Mouse (Mus musculus): ENCODE results near the gene Ociad2.

The Ociad2 gene

DNA sequence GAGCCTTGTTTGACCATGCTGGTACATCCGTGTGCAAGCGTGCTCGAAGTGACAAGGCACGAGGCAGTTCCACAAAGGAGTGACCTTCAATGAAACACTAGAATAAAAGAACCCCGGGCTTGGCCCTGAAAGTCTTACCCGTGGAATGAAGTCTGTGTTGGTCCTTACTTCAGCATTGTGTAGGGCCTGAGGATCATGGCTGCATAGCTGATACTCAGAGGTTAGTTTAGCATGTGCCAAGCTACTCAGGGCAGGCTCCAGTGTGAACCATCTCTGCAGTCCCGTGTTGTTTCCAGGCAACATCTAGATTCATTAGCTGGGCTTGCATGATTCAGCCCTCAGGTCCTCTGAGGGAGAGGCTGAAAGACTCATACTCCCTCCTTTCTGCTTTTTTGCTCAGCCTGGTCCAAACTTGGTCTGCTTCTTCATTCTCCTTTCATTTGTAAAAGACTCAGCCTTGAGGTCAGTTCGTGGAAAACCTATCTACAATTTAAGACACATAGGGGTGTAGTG lies at the start of gene Ociad2:
Gene Ociad2, minus strand, starts transcription at position 306 of the 513 bp plus-strand sequence.
- no peak for DNase-seq

DNA sequence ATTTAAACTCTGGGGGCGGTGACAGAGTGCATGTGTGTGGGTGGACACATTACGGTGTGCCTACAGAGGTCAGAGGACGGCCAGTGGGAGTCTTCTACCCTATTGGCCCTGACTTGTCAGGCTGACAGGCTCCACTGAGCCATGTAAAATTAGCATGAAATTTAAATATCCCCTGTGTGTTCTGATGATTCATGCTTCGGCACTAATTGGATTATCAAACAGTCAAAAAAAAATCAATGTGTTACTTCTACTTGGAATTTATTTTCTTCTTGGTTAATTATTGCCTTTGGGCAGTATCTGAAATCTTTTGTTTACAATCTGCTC lies 42.8 kb upstream of the Ociad2 start:
- no peak for DNase-seq

DNA sequence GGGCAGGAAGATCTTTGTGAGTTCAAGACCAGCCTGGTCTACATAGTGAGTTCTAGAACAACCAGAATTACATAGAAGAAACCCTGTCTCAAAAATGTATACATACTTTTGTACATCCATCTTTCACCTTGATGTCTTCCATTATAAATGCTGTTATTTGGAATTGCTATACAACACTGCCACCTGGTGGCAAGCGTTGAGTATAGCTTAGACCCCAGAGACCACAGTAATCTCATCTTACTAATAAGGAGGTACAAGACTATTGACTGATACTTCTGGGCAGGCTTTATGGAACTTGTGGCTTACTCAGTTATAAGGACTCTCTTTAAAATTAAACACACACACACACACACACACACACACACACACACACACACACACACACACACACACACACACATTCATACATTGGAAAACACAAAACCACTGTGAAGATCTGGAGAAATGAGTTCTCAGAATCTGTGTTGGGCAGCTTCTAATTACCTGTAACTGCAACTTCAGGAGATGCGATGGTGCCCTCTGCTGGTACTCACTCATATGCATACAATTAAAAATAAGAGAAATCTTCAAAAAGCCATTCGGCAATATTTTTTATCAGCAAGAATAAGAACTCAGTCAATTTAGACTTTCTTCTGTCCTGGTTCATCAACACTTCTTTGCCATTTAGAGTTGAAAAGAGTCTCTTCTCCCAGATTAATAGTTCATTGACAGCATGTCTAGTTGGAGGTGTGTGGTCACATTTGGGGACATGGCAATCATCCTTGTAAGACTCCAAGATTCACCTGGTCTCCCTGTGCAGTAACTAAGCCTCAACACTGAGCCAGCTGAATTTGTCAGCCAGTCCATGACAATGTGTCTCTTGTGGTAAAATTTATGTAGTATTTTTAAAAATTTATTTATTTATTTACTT lies 42.2 kb upstream of the Ociad2 start:
- DNase-seq = peak; percentile 75

DNA sequence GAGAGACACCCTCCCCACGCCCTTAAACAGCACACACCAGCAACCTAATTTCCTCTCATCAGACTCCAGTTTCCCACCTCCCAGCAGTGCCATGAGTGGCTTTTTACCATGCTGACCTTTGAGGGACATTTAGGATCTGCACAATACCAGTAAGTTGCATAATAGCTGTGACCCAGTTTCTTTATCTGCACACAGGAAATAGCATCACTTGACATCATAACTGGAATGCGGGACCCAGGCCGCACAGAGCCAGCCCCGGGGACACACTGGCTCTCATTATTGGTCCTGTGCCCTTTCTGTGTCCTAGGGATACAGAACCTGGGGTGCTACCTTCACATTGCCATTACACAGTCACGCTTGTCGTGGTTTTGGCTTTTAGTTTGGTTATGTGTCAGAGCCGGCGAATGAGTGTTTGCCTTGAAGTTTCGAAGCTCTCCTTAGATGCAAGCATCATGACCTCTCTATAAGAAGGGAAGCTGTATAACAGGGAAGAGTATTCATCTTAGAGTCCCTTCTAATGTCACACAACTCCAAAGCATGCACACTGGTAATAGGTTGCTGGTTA lies 41.2 kb upstream of the Ociad2 start:
- no peak for DNase-seq

DNA sequence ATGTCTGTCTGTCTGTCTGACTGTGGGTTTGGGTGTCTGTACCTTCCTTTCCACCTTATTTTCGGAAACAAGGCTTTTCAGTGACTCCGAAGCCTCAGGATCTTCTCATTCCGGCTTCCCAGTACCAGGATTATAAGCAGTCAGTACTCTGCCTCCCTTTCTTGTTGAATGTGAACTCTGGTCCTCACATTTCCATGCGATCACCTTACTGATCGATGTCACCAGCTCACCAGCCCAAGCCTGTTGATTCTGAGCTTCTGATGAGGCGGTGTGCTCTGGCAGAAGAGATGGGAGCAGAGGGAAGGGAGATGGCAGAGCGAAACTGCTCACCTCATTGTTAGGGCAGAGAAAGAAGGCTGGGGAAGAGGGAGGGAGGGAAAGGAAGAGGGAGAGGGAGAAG lies 40.7 kb upstream of the Ociad2 start:
- no peak for DNase-seq

DNA sequence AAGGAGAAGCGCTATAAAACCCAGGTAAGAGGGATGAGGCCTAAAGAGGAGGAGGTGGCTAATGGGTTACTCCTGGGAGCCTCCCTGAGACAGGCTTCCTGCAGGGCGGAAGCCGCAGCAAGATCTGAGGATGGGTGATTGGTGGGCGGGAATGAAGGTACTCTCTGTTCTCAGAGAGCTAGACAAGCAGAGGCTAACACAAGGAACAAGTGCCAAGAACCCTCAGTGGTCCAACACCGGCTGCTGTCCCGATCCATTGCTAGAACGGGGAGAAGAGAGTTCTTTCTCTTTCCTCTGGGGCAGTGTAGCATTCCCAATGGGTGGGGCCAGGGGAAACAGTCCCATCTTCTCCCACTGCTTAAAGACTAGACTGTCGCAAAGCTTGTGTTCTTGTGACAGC lies 40.0 kb upstream of the Ociad2 start:
- no peak for DNase-seq

DNA sequence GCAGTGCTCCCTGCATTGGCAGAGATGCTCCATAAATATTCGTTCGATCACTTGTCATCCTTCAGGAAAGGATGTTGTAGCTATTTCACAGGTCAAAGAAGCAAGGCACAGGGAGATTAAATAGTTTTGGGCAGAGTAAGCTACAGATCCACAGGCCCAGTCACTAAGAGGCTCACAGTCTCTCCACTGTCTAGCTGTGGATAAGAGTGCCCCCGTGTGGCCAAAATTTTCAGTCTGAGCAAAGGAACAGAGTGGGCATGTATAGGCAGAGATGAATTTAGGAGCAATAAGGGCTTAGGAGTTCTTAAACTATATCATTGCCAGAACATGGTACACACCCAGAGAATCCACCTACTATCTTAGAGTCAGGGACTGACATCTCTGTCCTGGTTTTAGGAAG lies 39.1 kb upstream of the Ociad2 start:
- peak; percentile 82 for DNase-seq

DNA sequence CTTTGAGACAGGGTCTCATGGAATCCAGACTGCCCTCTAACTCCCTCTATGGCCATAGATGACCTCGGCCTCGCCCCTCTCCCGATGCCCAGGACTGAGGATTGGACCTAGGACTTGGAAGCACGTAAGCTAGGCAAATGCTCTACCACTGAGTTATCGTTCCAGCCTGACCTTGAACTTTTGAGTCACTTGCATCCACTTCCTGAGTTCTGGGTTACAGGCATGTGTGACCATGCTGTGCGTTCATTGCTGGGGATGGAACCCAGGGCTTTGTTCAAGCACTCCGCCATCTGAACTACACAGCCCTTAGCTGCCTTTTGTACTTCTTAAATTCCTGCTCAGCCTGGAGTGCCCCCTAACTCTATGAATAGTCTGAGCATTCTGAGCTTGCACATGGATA lies 35.7 kb upstream of the Ociad2 start:
- no peak for DNase-seq

DNA sequence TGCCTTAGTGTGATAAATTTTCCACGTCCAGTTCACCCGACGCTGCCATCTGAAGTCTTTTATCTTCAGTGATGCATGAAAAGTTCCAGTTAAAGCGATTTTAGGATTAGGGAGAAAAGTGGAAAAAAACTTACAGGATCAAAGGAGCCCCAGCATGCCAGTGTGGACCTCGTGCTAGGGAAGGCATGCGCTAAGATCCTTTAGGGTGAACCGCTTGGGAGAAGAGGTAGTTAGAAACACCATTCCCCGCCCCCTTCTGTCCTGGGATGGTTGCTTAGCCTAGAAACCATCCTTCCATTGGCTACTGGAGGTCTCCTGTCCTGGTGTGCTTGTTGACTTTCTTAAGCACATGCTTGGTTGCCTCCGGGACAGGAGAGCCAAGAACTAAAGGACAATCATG lies 35.2 kb upstream of the Ociad2 start:
- DNase-seq = no peak

DNA sequence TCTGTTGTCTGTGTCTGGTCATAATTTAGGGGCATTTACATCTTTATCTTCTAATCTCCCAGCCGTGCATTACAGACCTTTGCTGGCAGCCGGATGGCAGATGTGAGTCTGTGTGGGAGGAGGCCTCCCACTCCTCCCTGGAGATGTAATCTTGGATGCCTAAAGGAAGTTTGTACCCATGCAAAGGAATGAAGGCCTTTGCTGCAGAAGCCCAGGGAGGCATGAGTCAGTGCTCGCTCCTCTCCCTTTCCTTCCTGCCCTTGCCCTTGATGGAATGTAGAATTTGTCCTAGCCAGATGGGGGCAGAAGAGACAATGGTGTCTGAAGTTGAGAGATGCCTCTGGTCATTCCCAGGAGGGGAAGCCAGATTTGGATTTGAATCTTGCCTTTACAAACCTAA lies 32.4 kb upstream of the Ociad2 start:
- DNase-seq = no peak

DNA sequence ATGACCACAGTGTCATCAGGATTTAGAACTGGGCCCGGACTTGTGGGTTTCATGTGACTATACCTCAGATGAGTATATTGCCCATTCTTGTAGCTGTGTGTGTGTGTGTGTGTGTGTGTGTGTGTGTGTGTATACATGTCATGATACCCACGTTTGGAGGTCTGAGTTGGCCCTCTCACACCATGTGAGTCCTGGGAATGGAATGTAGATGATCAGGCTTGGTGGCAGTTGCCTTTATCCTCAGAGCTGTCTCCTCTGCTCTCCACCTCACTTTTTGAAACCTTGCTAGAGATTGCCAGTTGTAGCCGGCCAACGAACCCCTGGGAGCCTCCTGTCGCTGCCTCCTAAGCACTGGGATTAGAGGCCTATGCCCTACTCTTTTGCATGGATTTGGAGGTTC lies 31.8 kb upstream of the Ociad2 start:
- no peak for DNase-seq

DNA sequence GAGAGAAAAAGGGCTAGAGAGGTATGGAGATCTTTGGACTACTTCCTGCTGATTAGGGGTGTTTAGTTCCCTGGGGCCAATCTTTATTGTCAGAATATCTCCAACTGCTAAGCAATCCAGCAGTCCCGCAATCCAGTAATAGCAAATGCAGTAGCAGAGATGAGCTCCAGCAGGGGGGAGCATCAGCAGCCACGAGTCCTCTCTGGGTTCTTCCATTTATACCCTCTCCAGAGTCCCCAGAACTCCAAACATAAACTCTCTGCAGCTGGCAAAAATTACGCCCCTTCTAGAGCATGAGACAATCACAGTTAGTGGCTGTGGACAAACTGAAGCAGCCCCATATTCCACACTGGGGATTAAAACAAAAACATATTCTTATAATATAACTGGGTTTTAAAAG lies 28.9 kb upstream of the Ociad2 start:
- no peak for DNase-seq

DNA sequence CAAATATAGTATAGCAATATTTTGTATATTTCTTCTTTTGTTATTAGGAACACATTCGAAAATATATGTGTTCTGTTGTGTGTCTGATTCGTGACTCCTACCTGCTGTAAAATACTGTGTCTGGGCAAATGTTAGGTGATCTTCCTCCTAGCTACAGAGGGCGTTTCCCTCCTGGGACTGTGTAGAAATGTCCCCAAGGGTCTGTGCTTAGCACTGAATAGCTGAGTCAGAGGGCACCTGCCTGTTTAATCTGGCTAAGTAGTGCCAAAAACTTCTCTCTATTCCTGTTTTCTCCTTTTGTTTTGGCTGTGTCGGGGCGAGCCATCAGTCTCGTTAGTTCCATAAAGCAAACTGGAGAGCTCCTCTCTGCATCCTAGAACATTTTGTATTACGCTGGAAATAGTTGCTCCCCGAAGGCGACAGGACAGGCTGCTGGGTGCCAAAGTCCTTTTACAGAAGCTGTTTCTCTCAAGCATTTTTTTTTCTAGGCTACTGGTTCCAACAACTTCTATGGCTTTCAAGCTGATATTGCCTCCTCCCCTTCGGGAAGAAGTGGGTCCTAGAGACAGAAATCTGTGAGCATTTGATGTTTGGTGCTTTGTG lies 28.1 kb upstream of the Ociad2 start:
- DNase-seq = no peak

DNA sequence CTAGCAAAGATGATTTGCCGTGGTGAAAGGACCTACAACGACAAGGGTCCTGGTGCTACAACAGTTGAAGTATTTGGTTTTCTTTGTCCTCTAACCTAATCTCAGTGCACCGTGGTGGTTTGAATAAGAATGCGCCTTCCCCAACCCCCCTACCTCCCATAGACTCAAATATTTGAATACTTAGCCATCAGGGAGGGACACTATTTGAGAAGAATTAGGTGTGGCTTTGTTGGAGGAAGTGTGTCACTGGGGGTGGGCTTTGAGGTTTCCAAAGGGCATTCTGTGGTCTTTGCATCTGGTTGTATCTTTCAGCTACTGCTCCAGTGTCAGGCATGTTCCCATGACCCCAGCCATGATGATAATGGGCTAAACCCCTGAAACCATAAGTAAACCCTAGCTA lies 27.1 kb upstream of the Ociad2 start:
- no peak for DNase-seq

DNA sequence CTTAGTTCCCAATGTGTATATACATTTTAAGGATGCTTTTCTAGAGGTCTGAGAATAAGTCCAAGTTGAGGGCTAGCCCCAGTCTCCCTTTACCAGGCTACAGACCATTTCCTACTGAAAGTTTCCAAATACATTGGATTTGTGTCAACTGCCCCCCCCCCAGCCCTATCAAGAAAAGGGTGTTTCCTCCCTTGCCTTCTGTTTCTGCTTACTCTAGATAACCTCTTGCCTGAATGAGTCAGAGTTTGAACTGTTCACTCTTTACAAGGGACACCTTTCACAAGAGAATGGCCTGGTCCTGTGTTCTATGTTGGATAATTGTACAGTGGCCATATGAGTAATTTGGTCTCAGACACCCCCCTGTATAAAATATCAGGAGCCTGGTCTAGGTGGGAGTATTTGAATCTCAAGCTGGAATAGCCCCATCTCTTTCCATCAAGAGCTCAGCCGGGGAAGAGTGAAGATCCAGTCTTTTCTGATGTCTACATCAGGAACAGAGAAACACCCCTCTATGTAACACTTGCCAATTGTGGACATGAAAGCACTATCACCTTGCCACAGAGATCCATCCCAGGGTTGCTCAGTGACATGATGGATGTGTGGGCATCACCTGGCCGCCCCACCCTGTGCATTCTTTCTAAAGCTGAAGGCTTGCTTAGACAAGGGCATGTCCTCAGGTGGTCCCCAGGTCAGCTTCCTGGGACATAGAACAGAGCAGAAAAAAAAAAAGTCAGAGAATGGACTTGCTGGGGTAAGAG lies 23.5 kb upstream of the Ociad2 start:
- DNase-seq = no peak

DNA sequence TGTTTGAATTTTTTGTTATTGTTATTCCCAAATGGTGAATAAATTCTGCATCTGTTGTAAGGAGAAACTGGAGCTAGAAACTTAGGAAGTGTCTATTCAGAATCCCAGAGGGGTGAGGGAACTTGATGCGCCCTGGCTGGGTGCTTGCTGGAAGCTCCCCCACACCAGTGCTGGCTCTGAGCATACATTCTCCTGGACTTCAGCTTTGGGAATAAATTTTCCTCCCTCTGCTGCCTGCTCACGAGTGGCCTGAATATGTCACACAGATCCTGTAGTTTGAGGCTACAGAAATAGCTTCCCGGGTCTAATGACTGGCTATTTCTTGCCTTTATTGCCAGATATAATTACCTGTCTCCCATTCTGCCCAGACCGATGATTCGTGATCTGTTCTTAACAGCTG lies 22.0 kb upstream of the Ociad2 start:
- DNase-seq = no peak

DNA sequence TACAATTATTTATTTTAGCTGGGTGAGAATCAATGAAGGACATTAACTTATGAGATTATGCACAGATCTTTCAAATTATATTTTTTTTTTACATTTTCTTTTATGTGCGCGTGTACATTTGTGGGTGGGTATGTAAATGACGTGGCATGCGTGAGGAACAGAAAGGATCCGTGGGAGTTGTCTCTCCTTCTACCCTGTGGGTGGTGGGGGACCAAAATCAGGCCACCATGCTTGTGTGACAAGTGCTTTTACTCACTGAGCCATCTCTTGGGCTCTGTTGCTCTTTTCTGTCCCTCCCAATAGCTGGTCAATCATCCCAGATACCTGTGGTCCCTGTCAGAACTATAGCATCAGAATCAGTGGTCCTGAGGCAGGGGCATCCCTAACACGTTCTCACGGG lies 21.5 kb upstream of the Ociad2 start:
- DNase-seq = no peak

DNA sequence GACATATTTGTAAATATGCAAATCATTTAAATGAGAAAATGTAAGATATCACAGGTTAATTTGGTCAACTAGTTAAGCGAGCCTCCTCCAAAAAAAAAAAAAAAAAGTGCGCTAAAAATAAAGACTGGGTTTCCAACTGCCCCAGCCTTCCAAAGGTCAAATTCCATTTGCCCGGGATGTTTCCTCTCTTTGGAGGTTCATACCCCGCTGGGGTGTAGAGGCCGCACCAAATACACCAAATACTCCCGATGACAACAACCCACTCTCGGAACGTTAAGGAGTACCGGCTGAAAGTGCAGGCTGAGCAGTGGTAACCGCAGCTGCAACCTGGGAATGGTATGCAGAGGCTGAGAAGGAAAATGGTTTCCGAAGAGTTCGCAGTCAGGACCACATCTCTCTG lies 19.4 kb upstream of the Ociad2 start:
- DNase-seq = no peak

DNA sequence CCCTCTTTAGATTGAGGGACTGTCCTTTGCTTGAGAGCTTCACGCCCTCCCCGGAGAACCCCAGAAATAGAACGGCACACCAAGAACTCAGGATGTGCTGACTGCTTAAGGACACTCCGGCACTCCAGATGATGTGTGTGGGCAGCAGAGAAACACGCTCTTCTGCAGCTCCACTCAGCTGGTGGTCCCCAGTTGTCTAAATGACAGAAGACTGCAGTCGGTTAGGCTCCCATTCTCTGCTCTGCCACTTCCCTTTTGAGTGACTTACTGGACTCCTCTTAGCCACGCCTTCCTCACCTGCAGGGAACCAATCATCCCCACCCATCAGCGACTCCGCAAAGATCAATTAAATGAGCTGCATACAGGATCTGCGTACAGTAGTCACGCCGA lies 18.9 kb upstream of the Ociad2 start:
- no peak for DNase-seq

DNA sequence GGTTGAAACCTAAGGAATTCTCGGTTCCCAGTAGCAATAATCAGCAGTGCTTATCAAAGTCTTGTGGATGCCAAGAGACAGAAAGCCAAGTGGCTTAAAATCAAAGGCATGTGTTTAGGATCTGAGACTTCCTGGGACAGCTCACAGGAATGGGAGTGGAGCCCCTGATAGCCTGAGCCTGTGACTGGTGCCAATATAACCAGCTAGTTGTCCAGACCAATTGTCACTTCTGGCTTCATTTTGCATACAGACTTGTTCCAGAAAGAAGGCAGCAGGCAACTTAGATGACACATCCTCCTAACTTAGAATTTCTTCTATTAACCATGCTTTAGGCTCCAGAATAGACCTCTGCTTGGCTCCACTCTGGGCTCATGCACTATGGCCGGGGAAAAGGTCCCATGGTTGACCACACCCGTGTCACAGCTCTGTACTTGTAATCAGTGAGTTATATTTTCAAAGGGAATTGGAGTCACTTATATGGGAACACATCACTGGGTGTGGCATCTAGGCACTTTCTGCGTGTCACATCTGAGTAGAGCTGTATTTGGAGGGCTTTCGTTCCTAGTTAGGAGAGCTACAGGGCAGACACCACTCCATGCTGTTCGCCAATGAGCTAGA lies 18.4 kb upstream of the Ociad2 start:
- no peak for DNase-seq

DNA sequence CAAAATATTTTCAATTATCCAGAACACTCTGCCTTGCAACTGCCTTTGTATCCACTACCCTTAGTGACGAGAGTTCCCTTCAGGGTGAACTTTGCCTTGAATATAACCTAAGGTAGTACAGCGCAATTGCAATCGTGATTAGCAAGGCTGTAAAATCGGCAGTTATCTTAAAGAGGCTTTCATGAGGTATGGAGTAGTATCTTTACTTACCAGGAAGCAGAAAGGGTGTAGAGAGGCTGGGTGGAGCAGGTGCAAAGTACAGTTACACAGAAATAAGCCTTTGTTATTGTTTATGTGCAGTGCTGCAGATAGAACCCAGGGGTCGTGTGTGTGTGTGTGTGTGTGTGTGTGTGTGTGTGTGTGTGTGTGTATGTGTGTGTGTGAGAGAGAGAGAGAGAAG lies 14.6 kb upstream of the Ociad2 start:
- no peak for DNase-seq

DNA sequence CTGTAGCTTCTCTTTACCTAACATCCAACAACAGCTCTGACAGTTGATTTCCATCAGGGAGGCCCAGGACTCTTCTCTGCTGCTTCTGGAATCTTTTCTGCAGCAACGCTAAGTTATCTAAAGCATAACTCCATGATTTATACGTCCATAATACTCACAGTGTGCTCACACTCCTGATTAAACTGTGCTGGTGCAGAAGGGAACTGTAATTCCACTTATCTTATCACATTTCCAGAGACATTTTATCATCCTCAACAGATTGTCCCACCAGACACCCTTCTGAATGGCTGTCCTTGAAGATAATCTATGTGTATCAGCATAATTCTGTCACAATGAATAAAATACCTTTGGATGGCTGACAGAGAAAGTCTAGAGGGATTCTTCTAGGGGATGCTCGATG lies 13.2 kb upstream of the Ociad2 start:
- no peak for DNase-seq

DNA sequence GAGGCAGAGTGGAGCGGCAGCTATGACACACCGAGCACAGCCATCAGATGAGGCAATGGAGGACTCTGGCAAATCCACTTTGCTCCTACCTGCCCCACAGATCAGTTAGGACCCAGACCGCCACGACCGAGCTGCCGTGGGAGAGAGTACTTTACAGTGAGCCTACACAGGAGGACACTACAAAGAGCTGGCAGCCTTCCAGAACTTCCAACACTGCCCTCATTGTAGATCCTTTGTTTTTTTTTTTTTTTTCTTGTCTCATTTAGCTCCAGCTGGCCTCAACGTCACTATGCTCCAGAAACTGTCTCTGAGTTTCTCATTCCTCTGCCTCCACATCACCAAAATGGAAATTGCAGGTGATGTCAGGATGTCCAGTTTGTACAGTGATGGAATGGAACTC lies 12.7 kb upstream of the Ociad2 start:
- DNase-seq = no peak

Data from thymus, postnatal 14 days (tissue).